Mouse (Mus musculus) heart, postnatal 14 days (tissue): ENCODE measurements around the gene Arnt2. TPM values are rescaled to one million over a fixed set of nuclear protein-coding genes. Genes with fewer than 3 reads are reported as not detected.

ENCODE experiments used
- DNase-seq, 2 experiments: peaks; one replicate each; pipeline ENCODE4 v3.0.0; 2021 to 2022
- intact Hi-C: fragments of 180-260 bp; cut with DNase I; formaldehyde crosslinking; loops from one replicate; pipeline ENCODE4 v1.15.1; 2025
- total RNA-seq, 2 experiments: library from RNA; stranded (reverse); gene quantifications; 2 replicates each; pipeline ENCODE4 v1.2.3; 2021

The Arnt2 gene
- total RNA-seq, 2 experiments from 2014 or later = 0.41 to 0.63 TPM

- intact Hi-C loops = no loop called here
- DNase-seq = no peak
Measured at GRCm38 (mm10) chr7:84401641-84402455, 8.1 kb downstream of the Arnt2 start.

DNA sequence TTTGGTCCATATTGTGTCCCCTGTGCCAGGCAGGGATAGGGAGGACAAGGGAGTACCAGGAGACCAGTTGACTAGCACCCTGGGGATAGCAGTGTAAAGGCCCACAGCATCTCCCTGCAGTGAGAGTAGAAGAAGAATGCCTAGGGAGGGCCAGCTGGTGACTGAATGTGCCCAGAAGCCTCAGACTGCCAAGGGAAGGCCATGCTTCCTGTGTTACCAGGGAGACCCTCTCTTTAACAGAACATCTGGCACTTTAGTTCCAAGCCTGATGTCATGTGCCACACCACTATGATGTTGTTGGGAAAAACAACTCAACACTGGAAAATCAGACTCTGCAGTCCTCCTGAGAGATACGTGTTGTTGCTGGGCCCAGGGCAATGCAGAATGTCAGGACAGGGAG, 12.7 kb downstream of the Arnt2 start:
- no peak for DNase-seq
- intact Hi-C loops = no loop called here

- no peak for DNase-seq
- intact Hi-C loops = no loop called here
Measured at GRCm38 (mm10) chr7:84396581-84396980, 13.4 kb downstream of the Arnt2 start.

- intact Hi-C loops = no loop called here
- no peak for DNase-seq
Measured at GRCm38 (mm10) chr7:84387826-84388225, 22.1 kb downstream of the Arnt2 start.

- intact Hi-C loops = no loop called here
- no peak for DNase-seq
Measured at GRCm38 (mm10) chr7:84386472-84386871, 23.5 kb downstream of the Arnt2 start.

- no peak for DNase-seq
- intact Hi-C loops = no loop called here
Measured at GRCm38 (mm10) chr7:84384778-84385177, 25.2 kb downstream of the Arnt2 start.

DNA sequence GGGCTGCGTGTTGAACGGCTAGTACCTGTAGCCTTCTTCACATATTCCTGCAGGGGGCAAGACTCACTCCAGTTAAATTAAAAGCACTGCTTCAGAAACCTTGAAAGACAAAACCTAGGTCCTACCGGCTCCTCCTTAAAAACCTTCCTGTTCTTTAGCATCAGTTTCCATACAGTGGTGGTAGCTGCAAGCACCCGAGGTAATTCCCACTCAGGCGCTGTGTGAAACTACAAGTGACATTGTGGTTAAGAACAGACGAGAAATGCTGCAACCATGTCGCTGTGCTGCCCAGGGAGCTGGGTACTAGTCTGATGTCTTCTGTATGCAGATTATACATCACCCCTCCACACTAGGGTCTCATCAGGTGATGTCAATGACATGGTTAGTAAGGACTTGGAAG, 25.9 kb downstream of the Arnt2 start:
- DNase-seq = no peak
- intact Hi-C loops = no loop called here

DNA sequence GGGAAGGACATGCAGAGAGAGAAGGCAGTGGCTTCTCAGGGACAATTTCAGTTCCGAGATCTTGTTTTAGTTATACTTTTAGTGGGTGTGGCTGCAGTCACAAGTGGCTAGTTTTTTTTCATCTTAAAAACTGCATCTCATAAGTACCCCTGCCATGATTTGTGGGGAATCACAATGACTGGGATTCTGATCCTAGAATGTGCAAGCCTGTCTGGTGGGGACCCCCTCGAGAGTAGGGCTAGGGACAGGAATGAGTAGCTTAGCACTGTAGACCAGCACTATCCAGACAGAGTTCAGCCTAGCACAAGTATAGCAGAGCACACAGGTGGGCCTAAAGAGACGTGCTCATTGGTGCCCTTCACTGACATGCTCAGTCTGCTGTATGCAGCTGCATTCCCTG, 27.6 kb downstream of the Arnt2 start:
- DNase-seq = no peak
- intact Hi-C loops = no loop called here

GRCm38 (mm10) chr7:84380810-84381209, 29.2 kb downstream of the Arnt2 start:
- intact Hi-C loops = no loop called here
- DNase-seq = no peak

DNA sequence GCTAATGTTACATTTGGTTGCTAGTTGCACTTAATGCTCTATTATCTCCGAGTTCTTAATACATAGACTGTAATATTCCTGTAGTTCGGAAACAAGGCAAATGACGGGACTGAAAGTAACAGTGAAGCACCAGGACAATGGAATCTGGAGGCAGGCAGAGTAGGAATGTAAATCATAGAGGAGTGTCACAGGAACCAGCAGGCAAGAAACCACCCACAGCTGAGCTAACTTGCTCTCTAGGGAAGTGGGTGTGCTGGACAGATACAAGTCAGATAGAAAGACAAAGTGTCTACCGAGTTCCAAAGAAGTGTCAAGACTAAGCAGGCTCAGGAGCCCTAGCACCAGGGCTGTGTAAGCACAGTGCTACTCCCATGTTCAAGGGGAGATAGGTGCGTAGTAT, 32.6 kb downstream of the Arnt2 start:
- no peak for DNase-seq
- intact Hi-C loops = no loop called here

DNA sequence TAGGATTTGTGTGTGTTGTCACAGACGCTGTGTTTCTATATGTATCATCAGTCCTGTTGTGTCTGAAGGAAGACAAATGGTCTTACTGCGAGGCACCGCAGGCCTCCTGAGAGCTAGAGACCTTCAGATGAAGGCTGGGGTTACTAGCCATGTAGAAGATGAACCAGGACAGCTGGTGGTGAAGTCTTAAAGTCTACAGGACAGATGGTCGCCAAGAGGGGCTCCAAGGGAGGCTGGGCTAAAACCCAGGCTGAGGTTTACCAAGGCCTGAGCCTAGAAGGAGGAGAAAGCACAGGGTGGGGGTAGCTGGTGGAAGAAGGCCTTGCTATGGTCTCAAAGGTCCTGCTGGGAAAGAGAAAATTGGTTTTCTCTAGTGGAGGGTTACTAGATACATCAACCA, 36.3 kb downstream of the Arnt2 start:
- no peak for DNase-seq
- intact Hi-C loops = no loop called here

- intact Hi-C loops = no loop called here
- DNase-seq = no peak
Measured at GRCm38 (mm10) chr7:84372871-84373270, 37.1 kb downstream of the Arnt2 start.

DNA sequence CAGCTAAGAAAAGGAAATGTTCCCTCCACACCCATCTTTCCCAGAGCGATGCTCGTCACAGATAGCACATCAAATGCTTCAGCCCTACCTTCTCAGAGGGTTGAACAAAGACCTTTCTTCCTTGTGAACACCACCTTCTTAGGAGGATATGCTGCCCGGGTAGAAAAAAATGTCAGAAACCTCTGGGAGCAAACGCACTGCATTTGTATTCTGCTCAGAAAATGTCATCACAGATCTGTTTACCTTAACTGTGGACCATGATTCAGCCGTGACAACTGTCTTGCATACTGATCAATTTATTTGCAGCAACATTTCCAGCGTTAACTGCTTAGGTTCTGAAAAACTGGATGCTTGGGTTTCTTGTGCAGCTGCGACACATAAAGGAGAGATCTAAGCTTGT, 37.7 kb downstream of the Arnt2 start:
- intact Hi-C loops = no loop called here
- DNase-seq = no peak

DNA sequence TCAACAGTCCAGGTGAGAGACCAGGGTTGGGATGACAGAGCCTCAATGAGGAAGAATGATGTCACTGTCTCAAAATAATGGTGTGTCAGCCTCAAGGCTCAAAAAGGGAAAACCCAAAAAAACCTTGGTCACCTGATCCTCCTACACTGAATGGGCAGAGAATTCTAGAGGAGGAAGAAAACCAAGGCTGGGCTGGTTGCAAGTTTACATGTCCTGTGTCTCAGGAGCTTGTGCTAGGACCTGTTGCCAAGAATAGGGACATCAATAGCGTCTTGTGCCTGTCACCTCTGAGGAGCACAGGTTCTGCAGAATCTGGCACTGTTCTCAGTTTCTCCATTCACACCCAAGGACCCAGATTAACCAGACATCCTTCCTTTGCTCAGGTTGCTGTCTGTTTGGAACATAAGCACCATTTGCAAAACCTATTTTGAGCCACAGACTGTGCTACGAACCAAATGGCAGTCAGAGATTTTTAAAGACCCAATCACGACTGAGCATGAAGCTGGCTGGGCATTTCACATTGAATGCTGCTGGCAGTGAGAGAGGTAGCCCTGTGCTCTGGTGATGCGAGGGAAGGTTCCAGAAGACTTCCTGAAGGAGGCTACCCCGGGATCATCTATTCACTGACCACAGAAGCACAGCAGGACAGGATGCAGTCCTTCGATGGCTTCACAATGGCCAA, 38.9 kb downstream of the Arnt2 start:
- intact Hi-C loops = no loop called here
- DNase-seq = no peak

- no peak for DNase-seq
- intact Hi-C loops = no loop called here
Measured at GRCm38 (mm10) chr7:84366251-84366650, 43.7 kb downstream of the Arnt2 start.

DNA sequence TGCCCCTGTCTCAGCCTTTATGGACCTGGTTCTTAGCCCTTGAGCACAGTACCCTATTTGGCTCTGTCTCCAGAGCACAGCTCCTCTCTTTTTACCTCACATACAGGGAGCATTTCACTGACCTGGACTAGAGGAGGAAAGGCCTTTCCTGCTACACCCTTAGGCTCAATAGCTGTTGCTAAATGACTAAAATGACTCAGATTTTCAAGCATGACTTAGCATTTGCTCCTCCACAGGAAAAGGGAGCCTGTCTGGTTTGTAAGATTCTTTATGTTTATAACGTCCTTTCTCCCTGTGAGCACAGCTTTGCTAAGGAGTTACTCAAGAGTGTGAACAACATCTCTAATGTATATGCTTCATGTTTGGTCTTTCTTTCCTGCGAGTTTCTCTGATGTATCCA, 47.3 kb downstream of the Arnt2 start:
- DNase-seq = no peak
- intact Hi-C loops = no loop called here

DNA sequence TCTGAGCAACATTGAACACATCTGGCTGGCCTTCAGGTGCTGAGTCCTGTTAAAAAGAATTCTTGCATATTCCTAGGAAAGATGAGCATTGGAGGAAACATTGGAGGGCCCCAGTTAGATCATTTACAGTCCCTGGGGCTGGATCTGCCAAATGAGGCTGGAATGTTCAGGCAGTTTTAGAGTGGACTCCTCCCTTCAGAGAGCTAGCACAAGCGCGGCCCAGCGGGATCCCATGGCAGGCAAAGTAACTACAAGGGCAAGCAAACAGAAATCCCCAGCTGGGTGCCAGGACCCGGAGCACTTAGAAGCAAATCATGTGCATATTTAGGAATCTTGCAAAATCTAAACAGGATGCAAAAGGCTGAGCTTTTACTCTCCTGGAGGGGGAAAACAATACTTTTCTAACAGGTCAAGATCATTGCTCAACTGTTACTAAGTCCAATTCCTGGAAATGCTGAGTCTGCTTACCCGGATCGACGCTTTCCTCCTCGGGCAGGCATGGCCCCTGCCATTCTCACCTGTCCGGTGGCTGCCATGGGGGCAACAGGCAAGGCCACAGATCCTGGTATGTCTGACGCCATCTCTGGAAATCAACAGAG, 48.8 kb downstream of the Arnt2 start:
- intact Hi-C loops = no loop called here
- DNase-seq = no peak

- intact Hi-C loops = no loop called here
- no peak for DNase-seq
Measured at GRCm38 (mm10) chr7:84358426-84358825, 51.5 kb downstream of the Arnt2 start.

DNA sequence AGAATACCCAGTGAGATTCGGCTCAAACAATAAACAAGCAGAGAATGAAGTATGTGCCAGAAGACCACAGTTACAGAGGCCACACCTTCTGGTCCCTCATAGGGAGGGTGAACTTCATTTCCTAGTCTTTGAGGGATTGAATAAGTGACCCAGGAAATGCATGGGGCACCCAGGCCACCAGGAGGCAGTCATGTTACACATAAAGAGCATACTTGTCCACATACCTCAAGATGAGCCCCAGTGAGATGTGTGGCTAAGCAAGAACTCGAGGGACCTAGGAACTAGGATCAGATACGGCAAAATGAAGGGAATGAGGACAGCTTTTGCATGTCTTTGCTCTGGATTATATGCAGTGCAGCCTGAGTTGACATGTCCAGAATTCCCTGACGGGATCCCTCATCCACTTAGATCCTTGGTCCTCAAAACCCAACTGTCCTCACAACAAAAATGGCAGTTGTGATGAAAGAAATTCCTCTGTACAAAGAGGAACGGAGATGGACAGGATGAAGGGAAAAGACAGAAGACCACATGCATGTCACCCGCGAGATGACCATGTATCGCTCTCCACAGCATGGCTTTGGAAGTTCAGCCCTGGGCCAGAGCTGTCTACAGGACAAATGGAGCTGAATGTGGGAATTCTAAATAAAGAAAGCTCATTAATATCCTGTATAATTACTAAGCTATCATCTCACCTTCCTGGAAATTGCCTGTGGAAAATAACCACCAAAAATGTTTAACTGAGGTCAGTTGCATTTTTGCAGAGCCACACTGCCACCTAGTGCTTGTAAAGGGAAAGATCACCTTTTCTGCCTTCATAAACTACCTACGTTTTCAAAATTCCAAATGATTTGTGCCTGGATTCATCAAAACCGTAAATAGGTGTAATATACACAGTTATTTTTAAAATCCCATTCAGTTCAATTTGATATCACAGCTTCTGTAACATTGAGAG, 54.1 kb downstream of the Arnt2 start:
- peak; percentile 37 to 58 for DNase-seq
- intact Hi-C loops = loop anchor here (1.0 kb wide), 3 partner anchors 82 to 442 kb away; partner anchors contain the start of gene Cemip

DNA sequence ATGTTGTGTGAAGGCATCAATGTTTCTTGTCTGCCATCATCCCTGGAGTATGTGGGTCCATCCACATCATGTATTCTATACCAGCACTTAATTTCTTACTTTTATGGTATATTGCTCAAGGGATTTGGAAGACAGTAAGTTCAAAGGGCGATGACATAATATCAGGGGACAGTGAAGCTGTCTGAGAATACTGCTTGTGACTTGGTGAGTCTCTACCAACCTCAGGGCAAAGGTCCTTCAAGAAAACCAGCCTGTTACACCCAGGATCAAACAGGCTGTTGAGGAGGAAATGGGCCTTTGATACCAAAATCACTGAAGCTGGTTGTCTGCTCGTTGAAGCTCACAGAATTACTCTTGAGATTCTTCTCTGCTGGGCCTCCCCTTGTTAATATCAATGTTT, 55.1 kb downstream of the Arnt2 start:
- intact Hi-C loops = loop anchor here (1.0 kb wide), 2 partner anchors 269 to 441 kb away; partner anchors contain the start of gene Cemip
- no peak for DNase-seq
